27 mouse cellular contexts compared by ENCODE assay signal in genomic region chr2:61389622-61390021, GRCm38 (mm10).
DNase-seq lines count a peak whose midpoint lies in the region; ATAC-seq lines count a peak whose summit lies in the region.
"Had no signal": no experiment of that assay in that cellular context is flagged by ENCODE, and none has a peak within 500 bp of the region (broad histone marks: within the 10 kb centered on the region; RNA-seq: fewer than 3 reads in every experiment).

No protein-coding gene starts in this region.

- no peak overlapping the region for H3K27ac ChIP-seq in hindbrain, embryonic 16.5 days (ENCODE audit: low read depth, low read length)
- H3K27ac ChIP-seq: embryonic facial prominence, embryonic 13.5 days; embryonic facial prominence, embryonic 15.5 days; forebrain, embryonic 10.5 days; forebrain, embryonic 12.5 days had no signal

- no peak overlapping the region for H3K4me2 ChIP-seq in hindbrain, embryonic 16.5 days (ENCODE audit: low read length)
- H3K4me2 ChIP-seq: embryonic facial prominence, embryonic 13.5 days; embryonic facial prominence, embryonic 15.5 days; forebrain, embryonic 12.5 days had no signal

- no peaks in the 10 kb centered on the region for H3K27me3 ChIP-seq in hindbrain, embryonic 16.5 days (replicated peaks; ENCODE audit: control insufficient read depth, insufficient read depth, low read length)
- H3K27me3 ChIP-seq: CH12.LX; embryonic facial prominence, embryonic 13.5 days; embryonic facial prominence, embryonic 15.5 days; forebrain, embryonic 12.5 days; Patski had no signal

- no peaks in the 10 kb centered on the region for H3K9me3 ChIP-seq in hindbrain, embryonic 16.5 days (ENCODE audit: control insufficient read depth, low read length)
- H3K9me3 ChIP-seq: embryonic facial prominence, embryonic 13.5 days; embryonic facial prominence, embryonic 15.5 days; forebrain, embryonic 10.5 days; forebrain, embryonic 12.5 days; G1E had no signal

- H3K4me1 ChIP-seq in hindbrain, embryonic 16.5 days (ENCODE audit: control insufficient read depth, insufficient read depth, low read depth, low read length): no peaks in the 10 kb centered on the region
- H3K4me1 ChIP-seq: embryonic facial prominence, embryonic 13.5 days; embryonic facial prominence, embryonic 15.5 days; forebrain, embryonic 12.5 days had no signal

- no peak overlapping the region for H3K4me3 ChIP-seq in hindbrain, embryonic 16.5 days (ENCODE audit: low read length)
- H3K4me3 ChIP-seq: embryonic facial prominence, embryonic 13.5 days; embryonic facial prominence, embryonic 15.5 days; erythroblast, embryonic 14.5 days; forebrain, embryonic 10.5 days; forebrain, embryonic 12.5 days had no signal

- no peaks in the 10 kb centered on the region for H3K36me3 ChIP-seq in hindbrain, embryonic 16.5 days (ENCODE audit: control insufficient read depth, insufficient read depth, low read length)
- H3K36me3 ChIP-seq: embryonic facial prominence, embryonic 13.5 days; embryonic facial prominence, embryonic 15.5 days; forebrain, embryonic 10.5 days; forebrain, embryonic 12.5 days; G1E had no signal

- peak; percentile 33 for ATAC-seq in common myeloid progenitor, adult 5-6 weeks (replicated peaks; ENCODE audit: low read depth, poor library complexity, severe bottlenecking)
- ATAC-seq in megakaryocyte progenitor cell, adult 5-6 weeks (replicated peaks; ENCODE audit: poor library complexity): peak; percentile 57; the same call in 1 of the 2 replicates
- ATAC-seq in hindbrain, embryonic 16.5 days: no peak
- ATAC-seq: activated CD4-positive, CD25-positive, alpha-beta regulatory T cell, adult 4 months; CD4-positive, CD25-positive, alpha-beta regulatory T cell, adult 4 months; forebrain, embryonic 14.5 days; forebrain, embryonic 16.5 days; Patski had no signal

- H3K9ac ChIP-seq in hindbrain, embryonic 16.5 days (ENCODE audit: low read depth, low read length): no peak overlapping the region
- H3K9ac ChIP-seq: embryonic facial prominence, embryonic 13.5 days; embryonic facial prominence, embryonic 15.5 days; forebrain, embryonic 12.5 days had no signal

- DNase-seq in lung, postnatal 10 days: no peak
- DNase-seq in lung, postnatal 36 days: no peak
- DNase-seq: adrenal gland, adult 8-10 months; adrenal gland, postnatal 14 days; adrenal gland, postnatal 36 days; B cell, adult 2 months; cerebellum, adult 11-12 months; cerebellum, adult 2 months; cerebellum, adult 9-10 months; cerebellum, postnatal 10 days; cerebellum, postnatal 25 days; embryo, embryonic 11 days had no signal
